Mouse (Mus musculus) bone marrow, adult 2 months (tissue): ENCODE results near the gene Mdc1.

Experiments
- CTCF ChIP-seq: fragments of 200-500 bp; IDR thresholded peaks from 2 replicates; pipeline ENCODE4 v1.5.1; 2011; ENCODE audit warnings: low read length, control low read depth; ENCODE audit not compliant: control insufficient read depth, insufficient read depth
- POLR2A ChIP-seq: fragments of 200-500 bp; IDR thresholded peaks from 2 replicates; pipeline ENCODE4 v1.6.1; 2011; ENCODE audit warnings: low read depth, mild to moderate bottlenecking, control low read depth, low read length, borderline replicate concordance; ENCODE audit not compliant: control insufficient read depth

- TF ChIP-seq CTCF (no peak), POLR2A (no peak)
These were observed 6.5 kb upstream of the Mdc1 start for GRCm38 (mm10) chr17:35834696-35835422.
